Mouse (Mus musculus) hematopoietic stem cell, adult 5-6 weeks (primary cell): ENCODE data around the gene Parp1. TPM values are rescaled to one million over a fixed set of nuclear protein-coding genes. Genes with fewer than 3 reads are reported as not detected.

ENCODE experiments used
- total RNA-seq: library from RNA; stranded (forward); fragments of 172-1452, 232-1000 nt; gene quantifications from 2 replicates; pipeline ENCODE4 v1.2.3, GENCODE M21; 2017

Gene Parp1
- total RNA-seq, 1 experiment from 2014 or later: 201 TPM

Other genes starting within 250 kb of the Parp1 start
- gene Itpkb, start 238.4 kb upstream of the Parp1 start, total RNA-seq: 25.3 and 26.5 TPM in 2 replicates
- not detected in 2 replicates for gene Stum, start 85.4 kb upstream of the Parp1 start, total RNA-seq
- 32.7 and 47.0 TPM in 2 replicates for gene Lin9, start 72.2 kb downstream of the Parp1 start, total RNA-seq
- not detected in 2 replicates for gene Mixl1, start 128.1 kb downstream of the Parp1 start, total RNA-seq
- 51.2 and 60.1 TPM in 2 replicates for gene Acbd3, start 157.1 kb downstream of the Parp1 start, total RNA-seq
- gene H3f3a, start 245.0 kb downstream of the Parp1 start, total RNA-seq: 1,757 and 2,309 TPM in 2 replicates